ENCODE assay signal across 7 mouse cellular contexts in genomic region chr3:98382246-98382939, GRCm38 (mm10). TPM values are rescaled to one million over a fixed set of nuclear protein-coding genes. Genes with fewer than 3 reads are reported as not detected.
DNase-seq lines count a peak whose midpoint lies in the region; ATAC-seq and TF ChIP-seq lines count a peak whose summit lies in the region.

Zfp697 (plus strand) TSS chr3:98382461.

- no peak for TF ChIP-seq POLR2A in bone marrow, adult 2 months (IDR thresholded peaks at IDR 0.05; ENCODE audit: borderline replicate concordance, control insufficient read depth, low read depth, low read length)

- H3K9me3 ChIP-seq in embryonic facial prominence, embryonic 10.5 days = no peaks in the 10 kb centered on the region

- DNase-seq in embryonic facial prominence, embryonic 10.5 days (ENCODE audit: low spot score) = peak; percentile 86
- DNase-seq in heart, adult 11 months = peak; percentile 98
- peak; percentile 86 for DNase-seq in kidney, adult 11 months
- peak; percentile 85 to 86 for DNase-seq in left cerebral cortex, postnatal 36 days (ENCODE audit: low spot score in 2 of 2)
- DNase-seq in right cerebral cortex, postnatal 36 days (ENCODE audit: low spot score in 2 of 2) = peak; percentile 66 to 77

- under 1% methylated on average over 42 of the region's 42 CpGs for WGBS in bone marrow, adult 2 months
- WGBS in embryonic facial prominence, embryonic 10.5 days = under 1% methylated on average over 42 of the region's 42 CpGs

- 0 out of 2 replicates have a peak, but pooled peaks have one; percentile 34 for ATAC-seq in megakaryocyte-erythroid progenitor cell, adult 5-6 weeks (replicated peaks; ENCODE audit: low FRiP score, low TSS enrichment, poor library complexity, severe bottlenecking)

- TF ChIP-seq CTCF in bone marrow, adult 2 months (IDR thresholded peaks at IDR 0.05; ENCODE audit: control insufficient read depth, insufficient read depth, low read length) = no peak

- H3K4me1 ChIP-seq in bone marrow, adult 2 months (ENCODE audit: control insufficient read depth, insufficient read depth, low read length) = no peaks in the 10 kb centered on the region; the same call in 1 of the 2 replicates
- H3K4me1 ChIP-seq in embryonic facial prominence, embryonic 10.5 days = peaks cover 35% of the 10 kb centered on the region

- no peaks in the 10 kb centered on the region for H3K27me3 ChIP-seq in embryonic facial prominence, embryonic 10.5 days (replicated peaks; ENCODE audit: low read depth, poor library complexity, severe bottlenecking)

- intact Hi-C loops in left cerebral cortex, postnatal 36 days (cut with DNase I) = loop anchor here (2.0 kb wide), 1 partner anchor 36 kb away; no protein-coding TSS in a partner anchor

- peak within 1 kb of the TSS; percentile 6 for H3K4me3 ChIP-seq in bone marrow, adult 2 months (replicated peaks; ENCODE audit: control insufficient read depth, low read depth, low read length)
- H3K4me3 ChIP-seq in embryonic facial prominence, embryonic 10.5 days = peak within 1 kb of the TSS; percentile 76

- no peak within 1 kb of the TSS for H3K27ac ChIP-seq in bone marrow, adult 2 months (ENCODE audit: control insufficient read depth, insufficient read depth, low read depth, low read length, poor library complexity)
- peak within 1 kb of the TSS; percentile 92 for H3K27ac ChIP-seq in embryonic facial prominence, embryonic 10.5 days (replicated peaks)

- no peaks in the 10 kb centered on the region for H3K36me3 ChIP-seq in embryonic facial prominence, embryonic 10.5 days (replicated peaks)

RNA-seq across cellular contexts. Expression of gene Zfp697, which starts in this region (rescaled TPM):
- polyA plus RNA-seq in bone marrow, adult 2 months (2011; ENCODE audit: insufficient read depth, insufficient read length, low replicate concordance, missing spikeins) = not detected in 2 replicates
- 8.2 and 8.8 TPM in 2 replicates for polyA plus RNA-seq in embryonic facial prominence, embryonic 10.5 days (2016; fragmentation: Nextera tagmentation; extraction: Ambion mirVana)
- 10 to 100 TPM; 32.1 to 38.1 TPM for total RNA-seq in left cerebral cortex, postnatal 36 days (2021)
- total RNA-seq in megakaryocyte-erythroid progenitor cell, adult 5-6 weeks (2014; fragmentation: Nextera tagmentation) = not detected in 2 replicates
- 0.19 TPM in 1 of 2 replicates, not detected in the other for total RNA-seq in megakaryocyte-erythroid progenitor cell, adult 5-6 weeks (2017)

Comparison
In these comparisons a context has a peak if more than half of its experiments do, and no peak if none do; other contexts are left out.
1. RNA of gene Zfp697 (total RNA-seq): 32.1 to 38.1 TPM in left cerebral cortex, postnatal 36 days; 0.19 TPM in megakaryocyte-erythroid progenitor cell, adult 5-6 weeks; every median in the first group is over 10 times any median in the second.
2. Peak in ATAC-seq in megakaryocyte-erythroid progenitor cell, adult 5-6 weeks; RNA of the gene not detected or under 1 TPM.
3. Peak in every context shown above with its lines, with median percentiles within 50 percentile points of each other: DNase-seq.